Mouse (Mus musculus): ENCODE results near the gene Chsy1. TPM values are rescaled to one million over a fixed set of nuclear protein-coding genes. Genes with fewer than 3 reads are reported as not detected.
A peak's percentile ranks its signal among the peaks of the same experiment; 100 is the strongest.
"Not testable (repeated sequence)": the region's sequence is repeated elsewhere in the genome, so short reads cannot be mapped to it uniquely, and the experiment has no call there.

Gene Chsy1
- polyA plus RNA-seq, 1 experiment from 2014 or later: 12.1 TPM

DNA sequence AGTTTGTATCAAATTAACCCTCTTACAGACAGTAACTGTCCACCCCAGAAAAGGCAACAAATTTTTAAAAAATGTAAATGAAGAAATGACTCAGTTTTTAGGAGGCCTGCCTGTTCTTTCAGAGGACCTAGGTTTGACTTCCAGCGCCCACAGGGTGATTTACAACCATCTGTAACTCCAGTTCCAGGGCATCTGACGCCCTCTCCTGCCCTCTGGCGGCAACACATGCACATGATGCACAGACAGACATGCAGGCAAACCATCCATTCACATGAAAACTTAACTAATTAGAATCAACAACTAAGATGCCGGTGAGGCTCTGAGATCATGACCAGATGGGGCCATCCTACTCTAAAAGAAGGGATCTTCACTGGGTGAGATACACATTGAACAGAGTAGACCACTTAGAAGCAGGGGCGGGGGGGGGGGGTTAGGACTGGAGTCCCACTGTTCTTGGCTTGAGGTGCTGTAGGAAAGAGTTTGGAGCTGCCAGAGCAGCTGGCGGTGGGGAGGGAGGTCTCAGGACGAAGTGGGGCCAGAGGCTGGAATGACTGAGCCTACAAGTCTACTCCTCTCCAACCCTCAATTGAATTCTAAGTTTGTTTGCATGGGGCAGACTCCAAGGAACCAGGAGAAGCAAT lies 72.9 kb downstream of the Chsy1 start:
- Histone ChIP-seq H3K9ac (ENCODE audit: low read length) (no peak overlapping the region), H3K27me3 (ENCODE audit: control insufficient read depth, insufficient read depth, low read length) (no peaks in the 10 kb centered on the region), H3K9me3 (replicated peaks; ENCODE audit: control insufficient read depth, low read length) (no peaks in the 10 kb centered on the region), H3K4me3 (replicated peaks; ENCODE audit: low read length) (no peak overlapping the region), H3K27ac (ENCODE audit: low read length) (no peak overlapping the region), H3K4me2 (ENCODE audit: low read depth, low read length) (no peak overlapping the region), H3K4me1 (ENCODE audit: control insufficient read depth, insufficient read depth, low read length) (no peaks in the 10 kb centered on the region), H3K36me3 (ENCODE audit: control insufficient read depth, insufficient read depth, low read length) (no peaks in the 10 kb centered on the region)
- no peak for ATAC-seq (ENCODE audit: insufficient read depth, low FRiP score)
- WGBS: 79% methylated on average over 7 of the region's 7 CpGs

DNA sequence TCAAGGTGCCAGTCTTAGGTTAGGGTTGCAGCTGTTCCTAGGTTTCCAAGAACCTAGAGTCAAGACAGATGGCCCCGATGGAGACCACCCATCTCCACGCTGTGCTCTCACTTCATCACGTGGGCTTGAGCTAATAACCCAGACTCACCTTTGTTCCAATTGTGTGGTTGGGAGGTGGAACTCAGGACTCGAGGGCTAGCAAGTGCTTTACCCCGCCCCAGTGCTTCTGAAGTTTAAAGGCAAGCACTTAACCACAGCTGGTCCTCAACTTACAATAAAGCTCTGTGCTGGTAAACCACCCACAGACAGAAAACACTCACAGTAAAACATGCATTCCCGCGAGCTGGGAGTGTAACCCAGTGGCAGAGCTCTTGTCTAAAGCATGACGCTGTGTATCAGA lies 74.1 kb downstream of the Chsy1 start:
- ATAC-seq (ENCODE audit: insufficient read depth, low FRiP score): no peak
- Histone ChIP-seq H3K36me3 (ENCODE audit: control insufficient read depth, insufficient read depth, low read length) (no peaks in the 10 kb centered on the region), H3K4me3 (replicated peaks; ENCODE audit: low read length) (no peak overlapping the region), H3K4me2 (ENCODE audit: low read depth, low read length) (no peak overlapping the region), H3K9ac (ENCODE audit: low read length) (no peak overlapping the region), H3K27me3 (ENCODE audit: control insufficient read depth, insufficient read depth, low read length) (no peaks in the 10 kb centered on the region), H3K4me1 (ENCODE audit: control insufficient read depth, insufficient read depth, low read length) (no peaks in the 10 kb centered on the region), H3K27ac (ENCODE audit: low read length) (no peak overlapping the region), H3K9me3 (replicated peaks; ENCODE audit: control insufficient read depth, low read length) (no peaks in the 10 kb centered on the region)
- WGBS: 62% methylated on average over 8 of the region's 8 CpGs

DNA sequence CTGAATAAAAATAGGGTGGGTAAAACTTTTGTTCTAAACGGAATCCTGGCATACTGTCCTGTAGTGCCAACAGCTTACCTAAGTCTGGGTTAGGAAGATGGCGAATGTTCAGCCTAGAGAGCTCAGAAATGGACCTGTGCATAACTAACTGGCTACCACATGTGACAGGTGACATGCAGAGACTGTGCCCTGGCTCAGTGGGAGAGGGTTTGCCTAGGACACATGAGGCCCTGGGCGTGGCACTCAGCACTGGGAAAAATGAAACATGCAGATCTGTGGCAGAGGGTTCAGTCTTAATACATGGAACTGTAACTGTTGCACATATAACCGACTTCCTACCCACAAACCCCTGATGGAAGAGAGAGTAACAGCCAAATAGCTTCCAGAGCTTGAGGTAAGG lies 74.7 kb downstream of the Chsy1 start:
- Histone ChIP-seq H3K4me1 (ENCODE audit: control insufficient read depth, insufficient read depth, low read length) (no peaks in the 10 kb centered on the region), H3K36me3 (ENCODE audit: control insufficient read depth, insufficient read depth, low read length) (no peaks in the 10 kb centered on the region), H3K9ac (ENCODE audit: low read length) (no peak overlapping the region), H3K9me3 (replicated peaks; ENCODE audit: control insufficient read depth, low read length) (no peaks in the 10 kb centered on the region), H3K27ac (ENCODE audit: low read length) (no peak overlapping the region), H3K4me3 (replicated peaks; ENCODE audit: low read length) (no peak overlapping the region), H3K27me3 (ENCODE audit: control insufficient read depth, insufficient read depth, low read length) (no peaks in the 10 kb centered on the region), H3K4me2 (ENCODE audit: low read depth, low read length) (no peak overlapping the region)
- 80% methylated on average over 4 of the region's 4 CpGs for WGBS
- ATAC-seq (ENCODE audit: insufficient read depth, low FRiP score): no peak

DNA sequence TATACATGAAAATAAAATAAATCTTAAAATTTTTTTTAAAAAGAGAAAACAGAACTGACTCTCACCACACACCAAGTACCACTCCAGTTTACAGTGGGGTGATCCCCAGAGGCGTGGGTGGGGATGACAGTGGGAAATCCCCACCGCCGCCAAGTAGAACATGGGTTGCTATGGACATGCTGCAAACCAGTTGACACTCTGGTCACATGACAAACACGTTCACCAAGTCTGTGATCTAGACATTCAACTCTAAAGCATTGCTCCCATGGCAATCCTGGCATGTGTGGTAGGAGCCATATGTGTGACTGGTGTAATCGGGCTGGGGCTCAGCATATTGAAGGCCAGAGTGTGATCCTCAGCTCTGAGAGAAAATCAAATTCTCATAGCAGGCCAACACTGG lies 76.1 kb downstream of the Chsy1 start:
- Histone ChIP-seq H3K9me3 (replicated peaks; ENCODE audit: control insufficient read depth, low read length) (no peaks in the 10 kb centered on the region), H3K36me3 (ENCODE audit: control insufficient read depth, insufficient read depth, low read length) (no peaks in the 10 kb centered on the region), H3K4me3 (replicated peaks; ENCODE audit: low read length) (no peak overlapping the region), H3K27me3 (ENCODE audit: control insufficient read depth, insufficient read depth, low read length) (no peaks in the 10 kb centered on the region), H3K4me1 (ENCODE audit: control insufficient read depth, insufficient read depth, low read length) (no peaks in the 10 kb centered on the region), H3K27ac (ENCODE audit: low read length) (no peak overlapping the region), H3K9ac (ENCODE audit: low read length) (no peak overlapping the region), H3K4me2 (ENCODE audit: low read depth, low read length) (no peak overlapping the region)
- 85% methylated on average over 5 of the region's 5 CpGs for WGBS
- ATAC-seq (ENCODE audit: insufficient read depth, low FRiP score): no peak

DNA sequence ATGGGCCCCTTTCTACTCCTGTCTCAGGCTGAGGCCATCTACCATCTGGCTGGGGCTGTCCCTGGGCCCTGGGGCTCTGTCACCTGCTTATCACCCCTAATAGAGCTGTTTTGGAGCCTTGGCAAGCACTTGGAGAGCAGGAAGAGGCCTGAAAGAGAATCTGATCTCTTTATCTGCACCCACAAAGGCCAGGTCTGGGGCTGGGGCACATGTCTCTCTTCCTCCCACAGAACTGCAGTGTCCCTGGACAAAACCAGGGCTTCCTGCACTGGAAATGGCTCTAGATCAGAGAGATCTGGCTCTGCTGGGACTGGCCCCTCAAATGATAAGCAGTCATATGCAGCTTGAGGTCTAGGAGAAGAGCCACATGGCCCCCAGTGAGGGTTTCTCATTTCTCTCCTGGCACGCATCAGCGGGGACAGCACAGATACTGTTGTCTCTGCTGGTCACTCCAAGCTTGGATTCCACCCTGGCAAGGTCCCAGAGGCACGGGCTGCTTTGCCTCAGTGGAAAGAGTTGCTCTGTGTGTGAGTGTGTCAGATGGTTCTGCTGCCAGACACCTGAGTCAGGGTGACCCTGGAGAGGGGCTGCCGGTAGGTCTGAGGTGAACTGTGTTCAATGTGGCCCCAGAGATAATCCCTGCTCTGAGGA lies 78.4 kb downstream of the Chsy1 start:
- H3K9me3 ChIP-seq (replicated peaks; ENCODE audit: control insufficient read depth, low read length): no peaks in the 10 kb centered on the region
- no peaks in the 10 kb centered on the region for H3K36me3 ChIP-seq (ENCODE audit: control insufficient read depth, insufficient read depth, low read length)
- H3K4me2 ChIP-seq (ENCODE audit: low read depth, low read length): no peak overlapping the region
- H3K4me3 ChIP-seq (replicated peaks; ENCODE audit: low read length): no peak overlapping the region
- no peak overlapping the region for H3K27ac ChIP-seq (ENCODE audit: low read length)
- no peak for ATAC-seq (ENCODE audit: insufficient read depth, low FRiP score)
- no peaks in the 10 kb centered on the region for H3K27me3 ChIP-seq (ENCODE audit: control insufficient read depth, insufficient read depth, low read length)
- H3K9ac ChIP-seq (ENCODE audit: low read length): no peak overlapping the region
- H3K4me1 ChIP-seq (ENCODE audit: control insufficient read depth, insufficient read depth, low read length): no peaks in the 10 kb centered on the region
- WGBS: 73% methylated on average over 4 of the region's 4 CpGs

DNA sequence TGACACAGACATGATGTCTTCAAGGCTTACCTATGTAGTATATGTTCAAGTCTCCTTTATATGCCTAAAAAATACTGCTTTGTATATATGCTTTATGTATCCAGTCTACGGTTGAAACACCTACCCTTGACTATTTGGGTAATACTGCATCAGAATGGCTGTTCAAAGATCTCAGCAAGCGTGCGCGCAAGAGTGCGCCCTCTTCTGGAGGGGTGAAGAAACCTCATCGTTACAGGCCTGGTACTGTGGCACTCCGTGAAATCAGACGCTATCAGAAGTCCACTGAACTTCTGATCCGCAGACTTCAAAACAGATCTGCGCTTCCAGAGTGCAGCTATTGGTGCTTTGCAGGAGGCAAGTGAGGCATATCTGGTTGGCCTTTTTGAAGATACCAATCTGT lies 81.1 kb downstream of the Chsy1 start:
- H3K4me3 ChIP-seq (replicated peaks; ENCODE audit: low read length); H3K27me3 ChIP-seq (ENCODE audit: control insufficient read depth, insufficient read depth, low read length); ATAC-seq (ENCODE audit: insufficient read depth, low FRiP score); H3K9me3 ChIP-seq (replicated peaks; ENCODE audit: control insufficient read depth, low read length); H3K4me1 ChIP-seq (ENCODE audit: control insufficient read depth, insufficient read depth, low read length); H3K9ac ChIP-seq (ENCODE audit: low read length); H3K36me3 ChIP-seq (ENCODE audit: control insufficient read depth, insufficient read depth, low read length); H3K27ac ChIP-seq (ENCODE audit: low read length); H3K4me2 ChIP-seq (ENCODE audit: low read depth, low read length): not testable (repeated sequence)
- 87% methylated on average over 10 of the region's 10 CpGs for WGBS

DNA sequence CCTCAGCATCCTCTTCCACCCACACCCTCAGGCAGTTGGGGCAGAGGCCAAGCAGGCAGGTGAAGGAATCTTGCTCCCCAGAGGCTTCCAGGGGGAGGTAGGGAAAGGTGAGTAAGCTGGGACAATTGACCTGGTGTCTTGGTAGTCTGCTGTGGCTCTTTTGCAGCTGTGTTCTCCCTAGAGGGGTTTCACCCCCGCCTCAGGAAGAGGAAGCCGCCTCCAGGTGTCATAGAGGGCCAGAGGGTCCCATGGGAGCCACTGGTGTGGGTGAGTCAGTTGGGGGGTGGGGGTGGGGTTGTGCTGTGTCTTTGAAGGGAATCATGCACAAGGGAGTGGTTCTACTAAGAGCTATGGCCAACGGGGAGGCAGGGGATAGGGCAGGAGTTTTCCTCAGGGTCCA lies 85.2 kb downstream of the Chsy1 start:
- Histone ChIP-seq H3K27ac (ENCODE audit: low read length) (no peak overlapping the region), H3K4me2 (ENCODE audit: low read depth, low read length) (no peak overlapping the region), H3K4me3 (replicated peaks; ENCODE audit: low read length) (no peak overlapping the region), H3K36me3 (ENCODE audit: control insufficient read depth, insufficient read depth, low read length) (no peaks in the 10 kb centered on the region), H3K9me3 (replicated peaks; ENCODE audit: control insufficient read depth, low read length) (no peaks in the 10 kb centered on the region), H3K27me3 (ENCODE audit: control insufficient read depth, insufficient read depth, low read length) (no peaks in the 10 kb centered on the region), H3K9ac (ENCODE audit: low read length) (no peak overlapping the region), H3K4me1 (ENCODE audit: control insufficient read depth, insufficient read depth, low read length) (peaks cover 6% of the 10 kb centered on the region; the same call in 1 of the 2 replicates)
- ATAC-seq (ENCODE audit: insufficient read depth, low FRiP score): no peak
- 67% methylated on average over 3 of the region's 3 CpGs for WGBS

DNA sequence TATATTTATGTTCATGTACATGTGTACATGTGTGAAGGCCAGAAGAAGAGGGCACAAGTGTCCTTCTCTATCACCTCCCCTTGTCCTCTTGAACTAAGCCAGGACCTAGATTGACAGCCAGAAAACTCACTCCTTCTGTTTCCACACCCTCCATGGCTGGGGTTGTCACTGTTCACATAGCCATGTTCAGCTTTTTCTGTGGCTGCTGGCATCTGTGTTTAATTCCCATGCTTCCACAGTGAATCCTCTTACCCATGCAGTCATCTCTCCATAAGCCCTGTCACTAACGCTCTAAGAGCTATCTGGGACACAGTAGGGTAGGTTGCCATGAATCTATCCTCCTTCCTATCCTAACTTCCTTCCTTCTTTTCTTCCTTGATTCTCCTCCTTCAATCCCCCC lies 86.6 kb downstream of the Chsy1 start:
- Histone ChIP-seq H3K9me3 (replicated peaks; ENCODE audit: control insufficient read depth, low read length) (no peaks in the 10 kb centered on the region), H3K9ac (ENCODE audit: low read length) (no peak overlapping the region), H3K27me3 (ENCODE audit: control insufficient read depth, insufficient read depth, low read length) (no peaks in the 10 kb centered on the region), H3K27ac (ENCODE audit: low read length) (no peak overlapping the region), H3K4me1 (ENCODE audit: control insufficient read depth, insufficient read depth, low read length) (peaks cover 6% of the 10 kb centered on the region; the same call in 1 of the 2 replicates), H3K4me3 (replicated peaks; ENCODE audit: low read length) (no peak overlapping the region), H3K36me3 (ENCODE audit: control insufficient read depth, insufficient read depth, low read length) (no peaks in the 10 kb centered on the region), H3K4me2 (ENCODE audit: low read depth, low read length) (no peak overlapping the region)
- WGBS: 90% methylated on average over 1 of the region's 1 CpGs
- no peak for ATAC-seq (ENCODE audit: insufficient read depth, low FRiP score)

DNA sequence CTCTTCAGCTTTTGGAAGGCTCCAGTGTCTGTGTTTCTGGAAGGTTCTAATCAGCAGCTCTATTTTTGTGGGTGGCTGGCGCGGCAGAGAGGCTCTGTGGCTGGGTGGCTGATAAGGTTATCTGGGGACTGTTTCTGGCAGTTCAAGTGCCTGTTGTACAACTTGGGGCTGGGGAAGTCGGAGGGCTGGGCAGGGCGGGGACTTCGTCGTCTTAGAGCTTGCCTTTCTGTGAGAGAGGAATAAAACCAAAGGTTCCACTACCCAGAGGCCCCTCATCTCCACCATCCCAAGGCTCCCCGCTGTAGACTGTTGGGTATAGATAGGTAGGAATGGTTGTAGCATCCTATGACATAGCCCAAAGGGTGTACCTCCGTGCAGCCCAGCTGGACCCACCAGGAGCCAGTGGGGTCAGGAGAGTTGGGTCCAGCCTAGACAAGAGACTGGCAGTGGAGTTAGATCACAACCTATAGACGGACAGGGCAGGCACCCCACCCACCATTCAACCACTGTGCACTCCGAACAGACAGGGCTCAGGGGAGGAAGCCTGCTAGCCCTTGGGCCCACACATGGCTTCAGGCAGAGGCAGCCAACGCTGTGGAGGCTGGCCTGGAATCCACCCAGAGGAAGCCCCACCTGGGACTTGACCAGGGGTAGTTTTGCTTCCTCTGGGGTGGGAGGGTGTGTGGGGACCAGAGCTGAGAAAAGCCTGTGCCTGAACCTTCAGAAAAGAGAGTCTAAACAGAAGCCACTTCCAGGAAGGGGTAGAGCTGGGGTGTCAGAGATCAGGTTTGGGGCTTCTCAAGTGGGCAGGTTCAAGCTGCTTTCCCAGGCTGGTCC lies 87.5 kb downstream of the Chsy1 start:
- Histone ChIP-seq H3K36me3 (ENCODE audit: control insufficient read depth, insufficient read depth, low read length) (no peaks in the 10 kb centered on the region), H3K4me1 (ENCODE audit: control insufficient read depth, insufficient read depth, low read length) (peaks cover 6% of the 10 kb centered on the region; the same call in 1 of the 2 replicates), H3K9me3 (replicated peaks; ENCODE audit: control insufficient read depth, low read length) (no peaks in the 10 kb centered on the region), H3K4me2 (ENCODE audit: low read depth, low read length) (no peak overlapping the region), H3K27ac (ENCODE audit: low read length) (no peak overlapping the region; the same call in 1 of the 2 replicates), H3K9ac (ENCODE audit: low read length) (no peak overlapping the region), H3K4me3 (replicated peaks; ENCODE audit: low read length) (no peak overlapping the region), H3K27me3 (ENCODE audit: control insufficient read depth, insufficient read depth, low read length) (no peaks in the 10 kb centered on the region)
- ATAC-seq (ENCODE audit: insufficient read depth, low FRiP score): peak; percentile 74
- 61% methylated on average over 11 of the region's 11 CpGs for WGBS

Data from stomach, embryonic 16.5 days (tissue).